Mouse (Mus musculus) olfactory bulb, adult 2 months (tissue): Measurements from ENCODE around the gene Aldh8a1.

Experiments used
- CTCF ChIP-seq: fragments of 200-500 bp; IDR thresholded peaks from 2 replicates; pipeline ENCODE4 v1.5.1; 2012; ENCODE audit warnings: low read depth, mild to moderate bottlenecking, low read length, moderate library complexity; ENCODE audit not compliant: insufficient read depth
- POLR2A ChIP-seq: fragments of 200-500 bp; IDR thresholded peaks from 2 replicates; pipeline ENCODE4 v1.6.1; 2012; ENCODE audit warnings: mild to moderate bottlenecking, low read depth, low read length, moderate library complexity; ENCODE audit not compliant: insufficient read depth

GRCm38 (mm10) chr10:21361871-21362270 is 15.2 kb upstream of the Aldh8a1 start:
- TF ChIP-seq POLR2A (no peak), CTCF (no peak)
